Mouse (Mus musculus) frontal cortex, postnatal 36 days (tissue): ENCODE data around the gene Dennd1a.

Experiments used
- DNase-seq, 2 experiments: peaks; one replicate each; pipeline ENCODE4 v3.0.0; 2022; ENCODE audit warnings: low spot score in 2 of 2

Gene Dennd1a

GRCm38 (mm10) chr2:38229882-38230281 is 57.3 kb downstream of the Dennd1a start:
- DNase-seq: no peak

DNA sequence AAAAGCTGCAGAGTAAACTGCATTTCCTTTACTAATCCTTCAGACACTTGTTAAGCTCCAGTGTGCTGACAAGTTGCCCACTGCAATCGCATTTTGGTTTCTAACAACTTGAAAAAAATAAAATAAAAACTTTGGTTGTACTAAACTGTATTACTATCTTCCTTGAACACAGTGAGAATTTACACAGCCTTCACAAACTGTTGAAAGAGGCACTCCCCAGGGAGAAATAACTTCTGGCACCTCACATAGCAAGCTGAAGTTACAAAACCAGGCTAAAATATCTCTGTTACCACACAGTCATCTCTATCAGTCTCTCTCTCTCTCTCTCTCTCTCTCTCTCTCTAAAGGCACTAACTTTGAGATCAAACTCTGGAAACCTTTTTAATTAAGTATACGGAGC is 63.4 kb downstream of the Dennd1a start:
- DNase-seq: no peak

GRCm38 (mm10) chr2:38221461-38221860 is 65.7 kb downstream of the Dennd1a start:
- no peak for DNase-seq

- DNase-seq: no peak
These were observed 66.3 kb downstream of the Dennd1a start for GRCm38 (mm10) chr2:38220687-38221435.

DNA sequence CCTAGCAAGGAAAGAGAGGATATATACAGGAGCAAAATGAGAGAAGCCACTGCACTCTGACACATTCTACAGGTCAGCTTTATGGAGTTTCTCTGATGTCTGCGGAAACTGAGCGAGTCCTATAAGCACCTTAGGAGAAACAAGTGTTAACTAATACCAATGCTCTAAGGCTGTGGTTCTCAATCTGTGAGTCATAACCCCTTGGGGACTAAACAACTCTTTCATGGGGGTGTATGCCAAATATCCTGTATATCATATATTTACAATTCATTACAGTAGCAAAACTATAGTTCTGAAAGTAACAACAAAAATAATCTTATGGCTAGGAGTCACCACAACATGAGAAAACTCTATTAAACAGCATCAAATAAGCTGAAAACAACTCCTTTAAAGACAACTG is 67.5 kb downstream of the Dennd1a start:
- no peak for DNase-seq

DNA sequence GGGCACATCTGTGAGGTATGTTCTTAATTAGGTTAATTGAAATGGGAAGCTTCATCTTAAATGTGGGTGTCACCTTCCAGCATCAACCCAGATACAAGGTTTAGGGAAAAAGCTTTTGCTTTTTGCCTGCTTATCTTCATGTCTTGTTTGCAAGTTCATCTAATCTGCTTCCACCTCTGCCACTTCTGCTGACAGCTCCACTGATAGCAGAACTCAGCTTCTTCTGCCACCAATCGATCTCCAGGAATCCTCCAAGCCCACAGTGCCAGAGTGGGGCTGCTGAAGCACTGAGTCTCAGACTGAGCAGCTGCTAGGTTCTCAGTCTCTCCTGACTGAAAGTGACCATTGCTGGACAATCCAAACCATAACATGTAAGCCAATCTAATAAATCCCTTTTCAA is 74.1 kb downstream of the Dennd1a start:
- no peak for DNase-seq

GRCm38 (mm10) chr2:38211426-38211825 is 75.8 kb downstream of the Dennd1a start:
- DNase-seq: no peak

- no peak for DNase-seq
These were observed 79.4 kb downstream of the Dennd1a start for GRCm38 (mm10) chr2:38207752-38208151.

GRCm38 (mm10) chr2:38205281-38205680 is 81.9 kb downstream of the Dennd1a start:
- no peak for DNase-seq

DNA sequence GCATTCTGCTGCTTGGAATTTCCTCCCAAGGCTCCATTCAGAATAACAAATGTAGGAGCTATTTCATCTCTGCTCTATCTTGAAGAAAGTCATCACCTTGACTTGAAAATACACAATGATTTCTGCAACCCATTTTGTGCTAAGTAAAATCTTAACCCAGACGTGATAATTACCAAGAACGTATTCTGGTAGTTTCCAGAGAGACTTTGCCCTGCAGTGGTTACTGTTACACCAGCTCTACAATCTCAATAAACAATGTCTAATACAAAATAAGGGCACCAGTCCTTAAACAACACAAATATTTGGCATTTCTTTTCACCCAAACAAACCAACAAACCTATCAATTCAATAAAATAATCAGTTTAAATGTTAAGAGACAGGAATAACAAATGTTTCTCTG is 82.5 kb downstream of the Dennd1a start:
- no peak for DNase-seq

DNA sequence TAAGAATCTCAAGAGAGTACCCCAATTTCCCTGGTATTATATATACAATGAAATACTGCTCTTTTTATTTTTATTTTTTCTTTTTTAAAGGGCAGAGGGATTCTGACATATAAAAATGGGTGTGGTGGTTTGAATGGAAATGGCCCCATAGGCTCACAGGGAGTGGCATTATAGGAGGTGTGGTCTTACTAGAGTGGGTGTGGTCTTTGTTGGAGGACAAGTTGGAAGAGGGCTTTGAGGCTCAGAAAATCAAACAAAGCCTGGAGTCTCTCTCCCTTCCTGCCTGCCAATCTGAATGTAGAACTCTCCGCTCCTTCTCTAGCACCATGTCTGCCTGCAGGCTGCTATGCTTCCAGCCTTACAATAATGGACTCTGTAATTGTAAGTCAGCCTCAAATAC is 89.1 kb downstream of the Dennd1a start:
- DNase-seq: no peak

GRCm38 (mm10) chr2:38196199-38197060 is 90.8 kb downstream of the Dennd1a start:
- DNase-seq: no peak

- no peak for DNase-seq
These were observed 95.2 kb downstream of the Dennd1a start for GRCm38 (mm10) chr2:38192007-38192406.

DNA sequence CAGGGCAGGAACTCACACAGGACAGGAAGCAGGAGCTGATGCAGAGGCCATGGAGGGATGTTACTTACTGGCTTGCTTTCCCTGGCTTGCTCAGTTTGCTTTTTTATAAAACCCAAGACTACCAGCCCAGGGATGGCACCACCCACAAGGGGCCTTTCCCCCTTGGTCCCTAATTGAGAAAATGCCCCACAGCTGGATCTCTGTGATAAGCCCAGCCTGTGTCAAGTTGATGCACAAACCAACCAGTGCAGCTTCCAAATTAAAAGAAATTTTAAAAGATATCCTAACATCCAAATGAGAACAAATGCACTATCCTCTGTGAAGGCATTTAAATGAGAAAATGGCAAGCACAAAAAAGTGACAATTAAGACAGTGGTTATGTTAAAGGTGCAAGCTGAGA is 95.6 kb downstream of the Dennd1a start:
- DNase-seq: no peak

- no peak for DNase-seq
These were observed 100.8 kb downstream of the Dennd1a start for GRCm38 (mm10) chr2:38186438-38186837.

GRCm38 (mm10) chr2:38184977-38185376 is 102.2 kb downstream of the Dennd1a start:
- DNase-seq: no peak

GRCm38 (mm10) chr2:38183881-38184280 is 103.3 kb downstream of the Dennd1a start:
- no peak for DNase-seq

- no peak for DNase-seq
These were observed 104.9 kb downstream of the Dennd1a start for GRCm38 (mm10) chr2:38182283-38182682.

- no peak for DNase-seq
These were observed 109.6 kb downstream of the Dennd1a start for GRCm38 (mm10) chr2:38177583-38177978.

DNA sequence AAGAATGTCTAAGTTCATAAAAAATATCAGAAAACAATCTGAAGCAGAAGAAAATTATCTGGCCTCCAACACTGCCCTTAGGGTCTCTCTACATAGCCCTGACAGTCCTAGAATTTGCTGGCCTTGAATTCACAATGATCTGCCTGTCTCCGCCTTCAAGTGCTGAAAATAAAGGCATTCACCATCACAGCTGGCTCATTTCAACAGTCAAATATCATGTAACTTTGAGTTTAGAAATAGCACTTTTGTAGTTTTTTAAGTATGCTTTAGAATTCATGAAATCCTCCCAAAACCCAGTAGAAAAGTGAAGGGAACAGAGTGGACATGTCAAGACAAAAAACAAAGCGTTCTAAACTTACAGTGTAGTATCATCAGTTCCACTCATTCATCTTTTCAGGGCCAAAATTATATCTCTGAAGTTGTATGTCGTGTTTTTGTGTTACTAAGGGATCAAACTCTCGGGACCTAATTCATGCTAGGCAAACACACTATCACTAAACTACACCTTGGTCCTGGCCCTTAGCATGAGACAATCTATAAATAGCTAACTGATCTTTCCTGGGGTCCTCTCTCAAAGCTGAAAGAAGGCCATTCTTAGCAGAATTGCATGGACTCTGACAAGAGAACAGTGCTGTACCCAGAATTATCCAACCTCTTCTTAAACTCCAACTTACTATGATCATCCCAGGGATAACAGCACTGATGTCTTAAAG is 110.2 kb downstream of the Dennd1a start:
- DNase-seq: no peak

- no peak for DNase-seq
These were observed 111.9 kb downstream of the Dennd1a start for GRCm38 (mm10) chr2:38175276-38175675.

GRCm38 (mm10) chr2:38168606-38169005 is 118.6 kb downstream of the Dennd1a start:
- DNase-seq: no peak
